Mouse (Mus musculus): Measurements from ENCODE around the gene Tmprss13. TPM values are rescaled to one million over a fixed set of nuclear protein-coding genes. Genes with fewer than 3 reads are reported as not detected.

Tmprss13 gene
- polyA plus RNA-seq, 1 experiment from 2014 or later, result not detected

DNA sequence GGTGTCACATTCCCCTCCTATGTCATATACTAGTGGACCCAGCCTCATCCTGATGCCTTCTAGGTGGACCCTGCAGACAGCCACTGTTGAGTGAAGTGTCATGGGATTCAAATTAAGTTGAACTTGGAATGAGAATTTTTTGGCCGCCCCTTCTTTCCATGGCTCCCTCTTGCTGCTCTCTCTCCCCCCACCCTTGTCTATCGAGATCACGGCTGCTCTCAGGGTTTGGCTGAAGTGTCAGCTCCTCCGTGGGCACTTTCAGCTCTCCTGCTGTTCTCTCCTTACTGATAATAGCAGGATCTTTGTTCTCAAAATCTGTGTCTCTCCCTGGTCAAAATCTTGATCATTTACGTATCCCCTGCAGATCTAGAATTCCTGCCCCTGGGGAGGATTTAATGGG lies 63.9 kb downstream of the Tmprss13 start:
- no peaks in the 10 kb centered on the region for H3K27me3 ChIP-seq (replicated peaks)
- peaks cover 15% of the 10 kb centered on the region; the same call in 1 of the 2 replicates for H3K4me1 ChIP-seq
- H3K9ac ChIP-seq, result no peak overlapping the region
- no peak overlapping the region for H3K27ac ChIP-seq (replicated peaks)
- ATAC-seq (ENCODE audit: extremely low read depth, insufficient number of reproducible peaks, low FRiP score, low TSS enrichment), result no peak
- no peaks in the 10 kb centered on the region for H3K9me3 ChIP-seq
- 50% methylated on average over 5 of the region's 5 CpGs for WGBS
- no peaks in the 10 kb centered on the region for H3K36me3 ChIP-seq
- no peak overlapping the region for H3K4me2 ChIP-seq
- no peak overlapping the region for H3K4me3 ChIP-seq

DNA sequence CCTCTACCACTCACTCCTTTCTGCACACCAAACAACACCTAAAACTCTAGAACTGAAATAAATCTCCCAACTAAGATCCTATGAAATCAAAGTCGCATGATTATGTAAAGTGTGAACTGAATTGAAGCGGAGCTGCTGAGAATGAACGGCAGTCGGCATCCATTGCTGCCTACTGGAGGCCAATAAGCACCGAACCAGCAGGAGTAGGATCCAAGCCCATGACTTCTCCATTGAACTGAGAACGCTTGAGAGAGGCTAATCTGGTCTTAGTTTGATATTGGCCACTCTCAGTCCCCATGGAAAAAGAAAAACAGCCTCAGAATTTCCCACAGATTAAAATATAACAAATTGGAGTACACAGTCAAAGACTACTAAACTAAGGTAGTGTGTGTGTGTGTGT lies 65.0 kb downstream of the Tmprss13 start:
- ATAC-seq (ENCODE audit: extremely low read depth, insufficient number of reproducible peaks, low FRiP score, low TSS enrichment), result no peak

DNA sequence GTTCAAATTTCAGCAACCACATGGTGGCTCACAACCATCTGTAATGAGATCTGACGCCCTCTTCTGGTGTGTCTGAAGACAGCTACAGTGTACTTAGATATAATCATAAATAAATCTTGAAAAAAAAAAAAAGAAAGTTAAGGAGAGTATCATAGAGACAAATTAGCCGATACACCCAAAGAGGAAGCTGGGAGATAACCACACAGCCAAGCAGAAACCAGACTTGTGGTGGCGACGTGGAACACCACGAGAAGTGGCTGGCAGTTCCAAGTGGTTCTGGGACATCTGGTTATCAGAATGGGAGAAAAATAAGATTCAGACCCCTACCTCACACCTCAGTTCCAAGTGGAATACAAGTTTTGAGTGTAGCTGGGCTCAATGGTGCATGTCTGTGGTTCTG lies 67.8 kb downstream of the Tmprss13 start:
- H3K9me3 ChIP-seq, result no peaks in the 10 kb centered on the region
- WGBS, result 77% methylated on average over 5 of the region's 5 CpGs

More for the DNA sequence above, 65.0 kb downstream of the Tmprss13 start:
- Histone ChIP-seq H3K9me3 (no peaks in the 10 kb centered on the region), H3K36me3 (no peaks in the 10 kb centered on the region), H3K4me1 (peaks cover 12% of the 10 kb centered on the region; the same call in 1 of the 2 replicates), H3K27ac (replicated peaks) (no peak overlapping the region), H3K27me3 (replicated peaks) (no peaks in the 10 kb centered on the region), H3K4me2 (no peak overlapping the region), H3K4me3 (no peak overlapping the region), H3K9ac (no peak overlapping the region)
- 77% methylated on average over 6 of the region's 6 CpGs for WGBS

DNA sequence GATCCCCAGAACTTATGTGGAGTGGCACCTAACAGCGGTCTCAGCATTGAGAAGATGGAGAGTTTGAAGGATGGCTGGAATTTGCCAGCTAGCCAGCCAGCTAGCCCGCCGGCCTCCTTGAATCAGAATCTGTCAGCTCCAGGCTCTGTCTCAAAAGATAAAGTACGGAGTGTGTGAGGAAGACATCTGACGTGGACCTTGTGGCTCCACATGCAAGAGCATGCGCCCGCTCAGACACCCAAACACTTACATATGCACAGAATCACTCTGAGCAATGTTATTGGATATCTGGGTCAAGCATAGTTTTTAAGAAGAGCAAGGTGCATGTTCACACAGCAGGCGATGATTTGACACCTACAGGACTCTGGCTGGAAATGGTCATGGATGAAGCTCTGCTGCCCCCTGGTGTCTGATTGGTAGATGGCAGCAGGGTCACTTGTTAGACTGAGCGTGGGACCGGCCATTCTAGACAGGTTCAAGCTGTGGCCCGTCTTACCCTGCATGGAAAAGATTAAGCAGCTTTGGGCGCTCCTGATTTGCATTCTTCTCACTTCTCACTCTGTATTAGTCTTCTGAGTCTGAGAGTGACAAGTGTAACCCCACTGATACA lies 69.6 kb downstream of the Tmprss13 start:
- H3K4me3 ChIP-seq, result no peak overlapping the region
- H3K27me3 ChIP-seq (replicated peaks), result no peaks in the 10 kb centered on the region
- no peak overlapping the region for H3K27ac ChIP-seq (replicated peaks)
- H3K4me2 ChIP-seq, result no peak overlapping the region
- 23% methylated on average over 12 of the region's 12 CpGs for WGBS
- no peak overlapping the region; the same call in 1 of the 2 replicates for H3K9ac ChIP-seq
- H3K4me1 ChIP-seq, result 0 out of 2 replicates have a peak, but pooled peaks cover 2% of the 10 kb centered on the region
- H3K9me3 ChIP-seq, result no peaks in the 10 kb centered on the region
- ATAC-seq (ENCODE audit: extremely low read depth, insufficient number of reproducible peaks, low FRiP score, low TSS enrichment), result no peak
- H3K36me3 ChIP-seq, result peaks cover 6% of the 10 kb centered on the region; the same call in 1 of the 2 replicates

More for the DNA sequence above, 67.8 kb downstream of the Tmprss13 start:
- H3K4me2 ChIP-seq, result no peak overlapping the region
- ATAC-seq (ENCODE audit: extremely low read depth, insufficient number of reproducible peaks, low FRiP score, low TSS enrichment), result no peak
- H3K4me1 ChIP-seq, result 0 out of 2 replicates have a peak, but pooled peaks cover 2% of the 10 kb centered on the region
- no peak overlapping the region for H3K4me3 ChIP-seq
- no peak overlapping the region for H3K27ac ChIP-seq (replicated peaks)
- H3K36me3 ChIP-seq, result no peaks in the 10 kb centered on the region
- H3K9ac ChIP-seq, result no peak overlapping the region
- no peaks in the 10 kb centered on the region for H3K27me3 ChIP-seq (replicated peaks)

DNA sequence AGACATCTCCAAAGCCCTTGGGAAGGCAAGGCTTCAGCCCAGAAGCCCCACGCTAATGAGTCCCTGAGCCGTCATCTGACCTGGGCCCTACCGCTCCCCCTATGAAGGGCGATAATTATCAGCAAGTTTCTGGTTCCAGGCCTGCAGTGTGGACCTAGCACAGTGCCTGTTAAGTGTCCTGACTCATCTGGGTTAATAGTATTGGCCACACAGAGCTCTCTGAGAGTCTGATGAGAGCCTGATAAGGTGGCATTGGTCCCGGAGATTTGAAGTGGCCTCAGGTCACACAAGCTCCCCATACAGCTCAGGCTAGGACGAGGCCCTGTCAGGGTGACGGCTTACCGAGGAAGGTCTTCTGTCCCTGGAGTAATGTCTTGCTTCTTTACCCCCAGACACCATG lies 70.7 kb downstream of the Tmprss13 start:
- H3K36me3 ChIP-seq, result peaks cover 8% of the 10 kb centered on the region; the same call in 1 of the 2 replicates
- no peaks in the 10 kb centered on the region for H3K9me3 ChIP-seq
- H3K4me3 ChIP-seq, result no peak overlapping the region
- no peak overlapping the region for H3K27ac ChIP-seq (replicated peaks)
- H3K4me2 ChIP-seq, result no peak overlapping the region
- H3K27me3 ChIP-seq (replicated peaks), result no peaks in the 10 kb centered on the region
- ATAC-seq (ENCODE audit: extremely low read depth, insufficient number of reproducible peaks, low FRiP score, low TSS enrichment), result no peak
- H3K4me1 ChIP-seq, result 0 out of 2 replicates have a peak, but pooled peaks cover 2% of the 10 kb centered on the region
- WGBS, result 65% methylated on average over 8 of the region's 8 CpGs
- H3K9ac ChIP-seq, result no peak overlapping the region

DNA sequence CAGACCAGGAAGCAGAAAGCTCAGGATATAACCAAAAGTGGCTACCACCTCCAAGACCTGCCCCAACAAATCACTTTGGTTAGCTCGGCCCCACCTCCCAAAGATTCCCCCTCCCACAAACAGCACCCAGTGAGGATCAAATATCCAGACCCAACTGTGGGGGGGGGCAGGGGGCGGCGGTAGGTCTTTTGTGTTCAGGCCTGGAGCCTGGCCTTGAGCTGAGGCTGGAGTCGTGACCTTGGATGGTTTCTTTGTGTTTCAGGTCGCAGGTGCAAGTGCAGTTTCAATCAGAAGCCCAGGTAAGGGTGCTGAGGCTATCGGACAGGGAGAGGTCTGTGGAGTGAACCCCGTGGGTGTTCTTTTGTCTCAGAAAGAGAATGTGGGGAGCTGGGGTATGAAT lies 72.4 kb downstream of the Tmprss13 start:
- H3K27ac ChIP-seq (replicated peaks), result no peak overlapping the region
- 0 out of 2 replicates have a peak, but pooled peaks cover 2% of the 10 kb centered on the region for H3K4me1 ChIP-seq
- no peaks in the 10 kb centered on the region for H3K9me3 ChIP-seq
- H3K9ac ChIP-seq, result no peak overlapping the region
- H3K4me2 ChIP-seq, result no peak overlapping the region
- no peaks in the 10 kb centered on the region for H3K27me3 ChIP-seq (replicated peaks)
- no peak for ATAC-seq (ENCODE audit: extremely low read depth, insufficient number of reproducible peaks, low FRiP score, low TSS enrichment)
- H3K4me3 ChIP-seq, result no peak overlapping the region
- WGBS, result 63% methylated on average over 7 of the region's 7 CpGs
- H3K36me3 ChIP-seq, result peaks cover 8% of the 10 kb centered on the region; the same call in 1 of the 2 replicates

DNA sequence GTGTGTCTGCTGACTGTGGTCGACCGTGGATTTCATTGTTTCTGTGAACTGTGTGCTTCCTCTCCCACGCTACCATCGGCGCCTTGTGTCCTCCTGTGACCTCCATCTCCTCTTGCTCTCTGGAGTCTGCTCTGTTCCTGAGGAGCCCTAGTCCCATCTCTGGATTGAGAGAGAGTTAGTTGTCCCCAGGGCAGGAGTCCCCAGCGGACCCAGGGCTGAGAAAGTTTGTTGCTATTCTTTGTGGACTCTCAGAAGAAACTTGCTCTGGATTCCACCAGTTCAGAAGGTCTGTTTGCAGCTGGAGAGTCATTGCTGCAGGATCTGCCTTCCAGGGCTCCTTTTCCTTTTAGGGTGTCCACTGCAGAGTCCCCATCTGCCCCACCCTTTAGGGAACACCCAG lies 76.3 kb downstream of the Tmprss13 start:
- Histone ChIP-seq H3K4me1 (no peaks in the 10 kb centered on the region), H3K36me3 (peaks cover 8% of the 10 kb centered on the region; the same call in 1 of the 2 replicates), H3K27ac (replicated peaks) (no peak overlapping the region), H3K9ac (no peak overlapping the region), H3K4me2 (no peak overlapping the region), H3K9me3 (no peaks in the 10 kb centered on the region), H3K27me3 (replicated peaks) (peaks cover 4% of the 10 kb centered on the region), H3K4me3 (no peak overlapping the region)
- no peak for ATAC-seq (ENCODE audit: extremely low read depth, insufficient number of reproducible peaks, low FRiP score, low TSS enrichment)
- 82% methylated on average over 6 of the region's 6 CpGs for WGBS

DNA sequence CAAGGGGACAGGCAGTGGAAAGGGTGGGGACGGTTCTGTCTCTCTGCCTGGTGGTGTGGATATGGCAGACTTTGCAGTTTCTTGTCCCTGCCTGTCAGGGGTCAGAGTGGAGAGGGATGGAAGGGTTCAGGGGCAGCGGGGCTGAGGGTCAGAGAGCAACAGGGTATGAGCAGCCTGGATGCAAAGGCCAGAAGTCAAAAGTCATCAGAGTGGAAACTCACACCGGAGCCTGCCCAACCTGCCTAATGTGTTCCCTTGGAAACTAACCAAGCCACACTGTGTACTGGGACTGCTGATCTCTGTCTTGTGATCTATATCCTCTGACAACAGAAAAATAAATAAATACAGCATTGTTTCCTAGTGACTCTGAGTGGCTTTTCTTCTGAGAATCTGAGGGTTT lies 76.9 kb downstream of the Tmprss13 start:
- WGBS, result 62% methylated on average over 3 of the region's 3 CpGs

More for the DNA sequence above, 76.9 kb downstream of the Tmprss13 start:
- no peak overlapping the region for H3K4me2 ChIP-seq
- H3K27me3 ChIP-seq (replicated peaks), result peaks cover 10% of the 10 kb centered on the region
- no peaks in the 10 kb centered on the region for H3K9me3 ChIP-seq
- no peaks in the 10 kb centered on the region for H3K4me1 ChIP-seq
- H3K27ac ChIP-seq (replicated peaks), result no peak overlapping the region
- H3K4me3 ChIP-seq, result no peak overlapping the region
- H3K9ac ChIP-seq, result no peak overlapping the region
- no peak for ATAC-seq (ENCODE audit: extremely low read depth, insufficient number of reproducible peaks, low FRiP score, low TSS enrichment)
- H3K36me3 ChIP-seq, result peaks cover 8% of the 10 kb centered on the region; the same call in 1 of the 2 replicates

Other genes with a start within 250 kb of the Tmprss13 start
- 0.17 and 0.23 TPM in 2 replicates for gene Jaml, start 239.9 kb upstream of the Tmprss13 start, polyA plus RNA-seq (2015; fragmentation: Nextera tagmentation; extraction: Ambion mirVana)
- 1.5 and 2.1 TPM in 2 replicates for gene Scn2b, start 201.3 kb upstream of the Tmprss13 start, polyA plus RNA-seq (2015; fragmentation: Nextera tagmentation; extraction: Ambion mirVana)
- 0.17 and 0.44 TPM in 2 replicates for gene Scn4b, start 180.7 kb upstream of the Tmprss13 start, polyA plus RNA-seq (2015; fragmentation: Nextera tagmentation; extraction: Ambion mirVana)
- gene BC049352, start 137.1 kb upstream of the Tmprss13 start, polyA plus RNA-seq (2015; fragmentation: Nextera tagmentation; extraction: Ambion mirVana), result not detected in 2 replicates
- 0.19 TPM in 1 of 2 replicates, not detected in the other for gene Tmprss4, start 115.0 kb upstream of the Tmprss13 start, polyA plus RNA-seq (2015; fragmentation: Nextera tagmentation; extraction: Ambion mirVana)
- gene Il10ra, start 50.0 kb upstream of the Tmprss13 start, polyA plus RNA-seq (2015; fragmentation: Nextera tagmentation; extraction: Ambion mirVana), result 0.55 and 0.62 TPM in 2 replicates
- gene Fxyd6, start 51.1 kb downstream of the Tmprss13 start, polyA plus RNA-seq (2015; fragmentation: Nextera tagmentation; extraction: Ambion mirVana), result 40.3 and 42.0 TPM in 2 replicates
- 1.1 and 1.2 TPM in 2 replicates for gene Fxyd2, start 80.6 kb downstream of the Tmprss13 start, polyA plus RNA-seq (2015; fragmentation: Nextera tagmentation; extraction: Ambion mirVana)
- 0.07 and 0.22 TPM in 2 replicates for gene Dscaml1, start 107.5 kb downstream of the Tmprss13 start, polyA plus RNA-seq (2015; fragmentation: Nextera tagmentation; extraction: Ambion mirVana)